ENCODE assay signal across 21 mouse cellular contexts in the genomic region with DNA sequence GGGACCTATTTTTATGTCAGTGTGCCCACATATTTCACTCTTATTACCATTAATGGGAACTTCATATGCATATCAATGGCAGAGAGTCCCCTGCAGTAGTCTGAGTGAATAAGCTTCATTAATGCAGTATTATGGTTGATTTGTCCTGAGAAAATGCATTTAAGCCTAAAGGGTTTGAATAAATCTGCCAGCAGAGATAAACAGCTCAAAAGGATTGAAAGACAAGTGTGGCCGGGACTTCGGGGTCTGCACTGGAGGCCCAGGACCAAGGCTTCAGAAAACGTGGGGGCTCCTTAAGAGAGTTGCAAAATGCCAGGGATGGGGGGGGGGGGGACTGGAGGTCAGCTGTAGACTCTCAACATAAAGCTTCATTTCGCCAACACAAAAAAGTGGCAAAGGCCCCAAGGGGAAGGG.
DNase-seq lines count a peak whose midpoint lies in the region; ATAC-seq and TF ChIP-seq lines count a peak whose summit lies in the region.
"Had no signal": no experiment of that assay in that cellular context is flagged by ENCODE, and none has a peak within 500 bp of the region (broad histone marks: within the 10 kb centered on the region; RNA-seq: fewer than 3 reads in every experiment).

No protein-coding gene starts in this region.

- no peaks in the 10 kb centered on the region for H3K36me3 ChIP-seq in hindbrain, embryonic 12.5 days
- no peaks in the 10 kb centered on the region for H3K36me3 ChIP-seq in hindbrain, postnatal 0 days (ENCODE audit: insufficient read depth, low read length)
- no peaks in the 10 kb centered on the region for H3K36me3 ChIP-seq in forebrain, embryonic 11.5 days (ENCODE audit: control insufficient read depth, insufficient read depth, low read length)
- H3K36me3 ChIP-seq in forebrain, embryonic 15.5 days = no peaks in the 10 kb centered on the region
- no peaks in the 10 kb centered on the region for H3K36me3 ChIP-seq in midbrain, embryonic 15.5 days (replicated peaks)
- H3K36me3 ChIP-seq in intestine, embryonic 16.5 days (ENCODE audit: control insufficient read depth, insufficient read depth, low read length) = no peaks in the 10 kb centered on the region
- H3K36me3 ChIP-seq: embryonic facial prominence, embryonic 15.5 days; hindbrain, embryonic 15.5 days; limb, embryonic 15.5 days; liver, embryonic 15.5 days; lung, embryonic 15.5 days had no signal

- no peak overlapping the region for H3K4me3 ChIP-seq in hindbrain, embryonic 12.5 days
- H3K4me3 ChIP-seq in hindbrain, postnatal 0 days (ENCODE audit: low read length) = no peak overlapping the region
- no peak overlapping the region for H3K4me3 ChIP-seq in forebrain, embryonic 11.5 days (ENCODE audit: low read depth, low read length)
- H3K4me3 ChIP-seq in forebrain, embryonic 15.5 days = no peak overlapping the region
- no peak overlapping the region for H3K4me3 ChIP-seq in midbrain, embryonic 15.5 days
- H3K4me3 ChIP-seq in intestine, embryonic 16.5 days (ENCODE audit: low read length) = no peak overlapping the region
- H3K4me3 ChIP-seq: embryonic facial prominence, embryonic 15.5 days; hindbrain, embryonic 15.5 days; limb, embryonic 15.5 days; liver, embryonic 15.5 days; lung, embryonic 15.5 days; megakaryocyte, embryonic 14.5 days had no signal

- ATAC-seq in hindbrain, embryonic 12.5 days (ENCODE audit: low FRiP score) = peak; percentile 64
- ATAC-seq in hindbrain, postnatal 0 days = no peak
- peak; percentile 85 for ATAC-seq in forebrain, embryonic 11.5 days (replicated peaks; ENCODE audit: low FRiP score)
- ATAC-seq in forebrain, embryonic 15.5 days (replicated peaks) = peak; percentile 75
- peak; percentile 63; the same call in 1 of the 2 replicates for ATAC-seq in midbrain, embryonic 15.5 days (replicated peaks)
- ATAC-seq in intestine, embryonic 16.5 days = no peak

- peak overlapping the region; percentile 8; the same call in 1 of the 2 replicates for H3K4me2 ChIP-seq in hindbrain, embryonic 12.5 days (replicated peaks)
- no peak overlapping the region for H3K4me2 ChIP-seq in hindbrain, postnatal 0 days (ENCODE audit: low read depth, low read length)
- H3K4me2 ChIP-seq in forebrain, embryonic 11.5 days (ENCODE audit: low read depth, low read length, severe bottlenecking) = peak overlapping the region; percentile 29
- H3K4me2 ChIP-seq in forebrain, embryonic 15.5 days (replicated peaks) = 0 out of 2 replicates have a peak overlapping the region, but pooled peaks have one; percentile 1
- H3K4me2 ChIP-seq in midbrain, embryonic 15.5 days = no peak overlapping the region; the same call in 1 of the 2 replicates
- H3K4me2 ChIP-seq in intestine, embryonic 16.5 days (ENCODE audit: low read depth, low read length) = no peak overlapping the region
- H3K4me2 ChIP-seq: embryonic facial prominence, embryonic 15.5 days; heart, embryonic 11.5 days; hindbrain, embryonic 15.5 days; limb, embryonic 15.5 days; liver, embryonic 15.5 days; lung, embryonic 15.5 days had no signal

- H3K9me3 ChIP-seq in hindbrain, embryonic 12.5 days (replicated peaks) = no peaks in the 10 kb centered on the region
- no peaks in the 10 kb centered on the region for H3K9me3 ChIP-seq in hindbrain, postnatal 0 days (ENCODE audit: low read length)
- H3K9me3 ChIP-seq in forebrain, embryonic 11.5 days (ENCODE audit: control insufficient read depth, low read length) = no peaks in the 10 kb centered on the region
- H3K9me3 ChIP-seq in forebrain, embryonic 15.5 days = no peaks in the 10 kb centered on the region
- no peaks in the 10 kb centered on the region for H3K9me3 ChIP-seq in midbrain, embryonic 15.5 days
- H3K9me3 ChIP-seq in intestine, embryonic 16.5 days (ENCODE audit: control insufficient read depth, low read length) = no peaks in the 10 kb centered on the region
- H3K9me3 ChIP-seq: embryonic facial prominence, embryonic 15.5 days; hindbrain, embryonic 15.5 days; limb, embryonic 15.5 days; liver, embryonic 15.5 days; lung, embryonic 15.5 days; megakaryocyte, embryonic 14.5 days had no signal

- TF ChIP-seq CTCF in hindbrain, postnatal 0 days (IDR thresholded peaks at IDR 0.05; ENCODE audit: low read depth) = no peak

- H3K27ac ChIP-seq in hindbrain, embryonic 12.5 days = peak overlapping the region; percentile 52
- no peak overlapping the region for H3K27ac ChIP-seq in hindbrain, postnatal 0 days
- peak overlapping the region; percentile 2; the same call in 1 of the 2 replicates for H3K27ac ChIP-seq in forebrain, embryonic 11.5 days (ENCODE audit: low read depth, low read length)
- no peak overlapping the region for H3K27ac ChIP-seq in forebrain, embryonic 15.5 days (replicated peaks)
- no peak overlapping the region for H3K27ac ChIP-seq in midbrain, embryonic 15.5 days
- no peak overlapping the region for H3K27ac ChIP-seq in intestine, embryonic 16.5 days (ENCODE audit: low read length)
- H3K27ac ChIP-seq: embryonic facial prominence, embryonic 15.5 days; hindbrain, embryonic 15.5 days; limb, embryonic 15.5 days; liver, embryonic 15.5 days; lung, embryonic 15.5 days had no signal

- no peaks in the 10 kb centered on the region for H3K27me3 ChIP-seq in hindbrain, embryonic 12.5 days
- H3K27me3 ChIP-seq in hindbrain, postnatal 0 days (ENCODE audit: insufficient read depth, low read length) = no peaks in the 10 kb centered on the region
- H3K27me3 ChIP-seq in forebrain, embryonic 11.5 days (ENCODE audit: control insufficient read depth, insufficient read depth, low read length) = no peaks in the 10 kb centered on the region
- H3K27me3 ChIP-seq in forebrain, embryonic 15.5 days = no peaks in the 10 kb centered on the region
- H3K27me3 ChIP-seq in midbrain, embryonic 15.5 days (replicated peaks) = no peaks in the 10 kb centered on the region
- H3K27me3 ChIP-seq in intestine, embryonic 16.5 days (replicated peaks; ENCODE audit: control insufficient read depth, insufficient read depth, low read length) = no peaks in the 10 kb centered on the region
- H3K27me3 ChIP-seq: embryonic facial prominence, embryonic 15.5 days; hindbrain, embryonic 15.5 days; limb, embryonic 15.5 days; liver, embryonic 15.5 days; lung, embryonic 15.5 days had no signal

- DNase-seq in hindbrain, postnatal 0 days (ENCODE audit: low spot score) = no peak
- peak; percentile 59 for DNase-seq in forebrain, embryonic 11.5 days (ENCODE audit: low spot score)
- no peak for DNase-seq in cerebellum, postnatal 14 days
- DNase-seq: adrenal gland, postnatal 25 days; cerebellum, adult 9-10 months; gastrocnemius, postnatal 10 days; heart, adult 11 months; kidney, adult 11 months; lung, postnatal 36 days; thymus, postnatal 25 days had no signal

- WGBS in hindbrain, embryonic 12.5 days = 35% methylated on average over 4 of the region's 4 CpGs
- 14% methylated on average over 4 of the region's 4 CpGs for WGBS in hindbrain, postnatal 0 days
- 26% methylated on average over 4 of the region's 4 CpGs for WGBS in forebrain, embryonic 11.5 days
- 3% methylated on average over 4 of the region's 4 CpGs for WGBS in forebrain, embryonic 15.5 days
- WGBS in midbrain, embryonic 15.5 days = 13% methylated on average over 4 of the region's 4 CpGs
- 74% methylated on average over 4 of the region's 4 CpGs for WGBS in intestine, embryonic 16.5 days

- H3K4me1 ChIP-seq in hindbrain, embryonic 12.5 days = peaks cover 21% of the 10 kb centered on the region
- H3K4me1 ChIP-seq in hindbrain, postnatal 0 days (ENCODE audit: insufficient read depth, low read length) = no peaks in the 10 kb centered on the region
- H3K4me1 ChIP-seq in forebrain, embryonic 11.5 days (replicated peaks; ENCODE audit: control insufficient read depth, insufficient read depth, low read length) = peaks cover 5% of the 10 kb centered on the region; the same call in 1 of the 2 replicates
- peaks cover 15% of the 10 kb centered on the region for H3K4me1 ChIP-seq in forebrain, embryonic 15.5 days
- H3K4me1 ChIP-seq in midbrain, embryonic 15.5 days = peaks cover 24% of the 10 kb centered on the region
- no peaks in the 10 kb centered on the region for H3K4me1 ChIP-seq in intestine, embryonic 16.5 days (ENCODE audit: control insufficient read depth, insufficient read depth, low read length)
- H3K4me1 ChIP-seq: embryonic facial prominence, embryonic 15.5 days; limb, embryonic 15.5 days; liver, embryonic 15.5 days; lung, embryonic 15.5 days; megakaryocyte, embryonic 14.5 days had no signal

- no peak overlapping the region for H3K9ac ChIP-seq in hindbrain, embryonic 12.5 days
- H3K9ac ChIP-seq in hindbrain, postnatal 0 days (replicated peaks; ENCODE audit: low read length) = no peak overlapping the region
- no peak overlapping the region for H3K9ac ChIP-seq in forebrain, embryonic 11.5 days (ENCODE audit: low read length)
- H3K9ac ChIP-seq in forebrain, embryonic 15.5 days (replicated peaks) = no peak overlapping the region
- no peak overlapping the region for H3K9ac ChIP-seq in midbrain, embryonic 15.5 days
- no peak overlapping the region for H3K9ac ChIP-seq in intestine, embryonic 16.5 days (ENCODE audit: low read depth, low read length)
- H3K9ac ChIP-seq: embryonic facial prominence, embryonic 15.5 days; hindbrain, embryonic 15.5 days; limb, embryonic 15.5 days; liver, embryonic 15.5 days; lung, embryonic 15.5 days had no signal

Comparison
In these comparisons a context has a peak if more than half of its experiments do, and no peak if none do; other contexts are left out.
1. ATAC-seq: peak in hindbrain, embryonic 12.5 days (single experiment), forebrain, embryonic 11.5 days (single experiment), forebrain, embryonic 15.5 days (single experiment) and midbrain, embryonic 15.5 days (single experiment); none in hindbrain, postnatal 0 days (single experiment) and intestine, embryonic 16.5 days (single experiment).
2. H3K27ac ChIP-seq: peak in hindbrain, embryonic 12.5 days (single experiment) and forebrain, embryonic 11.5 days (single experiment); none in hindbrain, postnatal 0 days (single experiment), forebrain, embryonic 15.5 days (single experiment), midbrain, embryonic 15.5 days (single experiment) and intestine, embryonic 16.5 days (single experiment).
3. H3K4me2 ChIP-seq: peak in hindbrain, embryonic 12.5 days (single experiment), forebrain, embryonic 11.5 days (single experiment) and forebrain, embryonic 15.5 days (single experiment); none in hindbrain, postnatal 0 days (single experiment), midbrain, embryonic 15.5 days (single experiment) and intestine, embryonic 16.5 days (single experiment).